Mouse (Mus musculus): ENCODE measurements around the gene Plekha4.
A peak's percentile ranks its signal among the peaks of the same experiment; 100 is the strongest.

Gene Plekha4

DNA sequence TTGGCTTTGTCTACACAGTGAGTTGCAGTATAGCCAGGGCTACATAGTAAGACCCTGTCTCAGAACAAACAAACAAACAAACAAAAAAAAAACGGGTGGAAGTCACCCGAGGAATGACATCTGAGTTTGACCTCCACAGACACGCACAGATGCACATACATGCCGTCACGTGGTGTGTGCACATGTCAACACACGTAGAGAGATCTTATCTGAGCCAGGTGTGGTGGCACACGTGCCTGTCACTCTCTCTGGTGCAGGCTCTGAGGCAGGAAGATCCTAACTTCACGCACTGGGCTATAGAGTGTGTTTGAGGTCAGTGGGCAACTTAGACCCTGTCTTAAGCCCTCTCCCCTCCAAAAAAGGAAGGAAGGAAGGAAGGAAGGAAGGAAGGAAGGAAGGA is 47.8 kb downstream of the Plekha4 start:
- DNase-seq, result no peak

DNA sequence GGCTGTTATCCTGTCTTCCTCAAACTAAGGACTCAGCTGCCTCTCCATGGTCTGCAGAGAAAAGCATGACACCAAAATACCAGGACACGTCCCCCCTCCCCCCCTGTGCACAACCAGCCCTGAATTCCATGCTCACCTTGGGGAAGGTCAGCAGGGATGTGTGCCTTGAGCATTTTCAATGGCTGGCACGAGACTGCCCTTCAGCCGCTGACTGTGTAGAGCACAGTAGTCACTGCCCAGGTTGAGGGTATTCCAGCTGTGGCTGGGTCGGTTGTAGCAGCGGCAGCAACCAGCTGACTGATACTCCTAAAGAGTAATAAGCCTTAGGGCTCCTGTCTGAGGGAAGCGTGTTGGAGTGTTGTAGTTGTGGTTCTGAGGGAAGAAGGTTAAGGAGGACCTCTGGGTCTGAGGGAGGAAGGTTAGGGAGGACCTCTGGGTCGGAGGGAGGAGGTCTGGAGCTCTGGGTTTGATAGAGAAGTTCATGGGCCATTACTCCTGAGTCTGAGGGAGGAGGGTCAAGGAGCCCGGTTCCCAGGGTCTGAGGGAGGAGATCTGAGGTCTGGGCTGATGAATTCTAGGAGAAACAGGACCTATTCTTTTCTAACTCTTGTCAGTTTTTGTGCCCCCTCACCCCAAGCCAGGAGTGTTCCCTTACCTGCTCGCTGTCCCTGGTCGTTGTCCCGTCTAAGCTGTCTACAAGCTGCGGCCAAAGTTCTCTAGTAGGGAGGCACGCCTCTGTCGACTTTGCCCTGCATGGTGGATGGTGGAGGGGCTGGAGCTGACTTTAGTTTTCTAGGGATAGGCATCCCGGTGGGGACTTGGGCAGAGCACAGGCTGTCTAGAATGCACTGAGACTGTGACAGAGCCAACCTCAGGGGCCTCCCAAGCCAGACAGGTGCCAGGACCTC is 48.6 kb downstream of the Plekha4 start:
- no peak for DNase-seq

DNA sequence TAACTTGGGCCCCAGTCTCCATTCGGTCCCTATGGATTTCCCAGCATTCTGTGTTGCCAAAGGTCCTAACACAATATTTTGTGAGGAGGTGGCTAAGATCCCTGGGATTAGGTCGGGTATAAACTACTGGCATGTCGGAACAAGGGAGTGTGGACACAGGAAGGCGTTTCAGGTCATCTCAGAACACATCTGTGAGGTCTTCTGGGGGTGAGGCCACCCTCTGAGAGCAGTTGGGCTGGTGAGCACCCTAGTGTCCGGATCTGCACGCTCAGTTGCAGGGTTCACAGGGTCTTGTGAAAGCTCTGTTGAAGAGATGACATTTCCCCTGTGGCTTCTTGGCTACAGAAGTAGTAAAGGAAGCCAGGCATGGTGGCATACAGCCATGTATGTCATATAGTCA is 59.8 kb downstream of the Plekha4 start:
- no peak for DNase-seq

DNA sequence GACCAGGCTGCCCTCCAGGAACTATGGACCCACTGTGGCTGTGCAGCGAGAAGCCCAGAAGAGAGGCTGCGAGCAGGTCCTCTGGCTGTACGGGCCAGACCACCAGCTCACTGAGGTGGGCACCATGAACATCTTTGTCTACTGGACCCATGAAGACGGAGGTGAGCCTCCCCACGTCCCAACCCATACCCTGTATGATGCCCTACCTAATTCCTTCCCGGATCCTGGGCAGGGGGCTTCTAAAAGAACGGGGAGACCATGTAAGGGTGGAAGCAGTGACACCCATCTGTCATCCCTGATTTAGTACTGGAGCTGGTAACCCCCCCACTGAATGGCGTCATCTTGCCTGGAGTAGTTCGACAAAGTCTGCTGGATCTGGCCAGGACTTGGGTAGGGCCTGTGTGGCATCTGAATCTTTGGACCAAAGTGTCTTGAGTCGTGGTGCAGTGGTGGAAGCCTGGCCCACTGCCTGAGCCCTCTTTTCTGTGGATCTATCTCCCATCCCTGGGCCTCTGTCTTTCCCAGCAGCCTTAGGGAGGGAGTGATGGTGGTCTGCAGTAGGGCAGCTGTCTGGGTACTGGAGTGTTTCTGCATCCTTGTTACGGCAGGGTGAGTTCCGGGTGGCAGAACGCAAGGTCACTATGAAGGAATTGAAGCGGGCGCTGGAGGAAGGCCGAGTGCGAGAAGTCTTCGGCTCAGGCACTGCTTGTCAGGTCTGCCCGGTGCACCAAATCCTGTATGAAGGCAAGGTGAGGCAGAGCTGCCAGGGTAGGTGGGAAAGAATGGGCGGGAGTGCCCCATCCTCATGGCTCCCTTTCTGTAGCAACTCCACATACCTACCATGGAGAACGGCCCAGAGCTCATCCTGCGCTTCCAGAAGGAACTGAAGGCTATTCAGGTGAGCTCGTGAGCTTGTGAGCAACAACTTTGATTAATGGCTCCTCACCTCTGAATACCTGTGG is 61.8 kb downstream of the Plekha4 start:
- DNase-seq, result no peak

DNA sequence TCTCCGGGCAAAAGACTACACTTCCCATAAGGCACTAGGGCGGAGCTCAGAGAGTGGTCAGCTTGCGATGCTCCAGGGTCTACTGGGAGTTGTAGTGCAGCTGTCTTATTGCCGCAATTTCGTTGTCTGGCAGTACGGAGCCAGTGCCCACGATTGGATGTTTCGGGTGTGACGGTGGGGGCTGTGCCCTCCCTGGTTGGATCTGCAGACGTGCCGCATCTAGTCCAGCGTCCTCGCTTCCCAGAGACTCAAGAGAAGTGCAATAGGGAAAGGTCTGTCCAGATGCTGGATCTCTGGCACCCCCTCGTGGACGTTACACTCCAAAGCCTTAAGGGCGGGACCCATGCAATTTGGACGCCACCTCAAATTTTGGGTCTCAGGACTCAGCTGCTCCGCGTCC is 63.0 kb downstream of the Plekha4 start:
- DNase-seq, result peak; percentile 98

DNA sequence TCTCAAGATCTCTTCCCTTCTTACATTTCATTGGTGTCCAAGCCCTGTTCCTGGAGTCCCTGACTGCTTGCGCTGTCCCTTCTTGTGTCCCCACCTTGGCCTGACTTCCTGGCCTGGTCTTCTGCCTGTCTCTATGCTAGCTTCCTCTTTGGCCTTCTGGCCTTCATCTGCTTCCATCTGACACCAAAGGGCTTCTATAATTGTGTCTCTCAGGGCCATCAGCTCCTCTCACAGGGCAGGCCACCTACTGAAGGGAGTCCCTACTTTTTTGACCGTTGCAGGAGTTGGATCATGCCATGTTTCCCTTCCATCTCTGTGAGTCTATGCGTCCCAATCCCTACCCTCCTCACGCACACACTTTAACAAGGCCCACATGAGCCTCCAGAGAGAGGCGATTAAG is 63.8 kb downstream of the Plekha4 start:
- DNase-seq, result no peak

DNA sequence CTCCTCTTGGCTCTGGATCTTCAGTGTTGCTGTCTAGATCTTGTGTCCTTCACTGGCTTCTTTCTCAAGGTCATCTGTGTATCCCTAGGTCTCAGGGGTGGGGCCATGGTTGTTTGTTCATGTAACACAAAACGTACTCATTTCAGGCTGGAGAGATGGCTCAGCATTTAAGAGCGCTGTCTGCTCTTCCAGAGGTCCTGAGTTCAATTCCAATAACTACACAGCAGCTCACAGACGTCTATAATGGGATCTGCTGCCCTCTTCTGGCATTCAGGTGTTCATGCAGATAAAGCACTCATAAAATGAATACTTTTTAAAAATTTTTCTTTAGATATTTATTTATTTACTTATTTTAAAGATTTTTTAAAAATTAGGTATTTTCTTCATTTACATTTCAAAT is 64.7 kb downstream of the Plekha4 start:
- no peak for DNase-seq

DNA sequence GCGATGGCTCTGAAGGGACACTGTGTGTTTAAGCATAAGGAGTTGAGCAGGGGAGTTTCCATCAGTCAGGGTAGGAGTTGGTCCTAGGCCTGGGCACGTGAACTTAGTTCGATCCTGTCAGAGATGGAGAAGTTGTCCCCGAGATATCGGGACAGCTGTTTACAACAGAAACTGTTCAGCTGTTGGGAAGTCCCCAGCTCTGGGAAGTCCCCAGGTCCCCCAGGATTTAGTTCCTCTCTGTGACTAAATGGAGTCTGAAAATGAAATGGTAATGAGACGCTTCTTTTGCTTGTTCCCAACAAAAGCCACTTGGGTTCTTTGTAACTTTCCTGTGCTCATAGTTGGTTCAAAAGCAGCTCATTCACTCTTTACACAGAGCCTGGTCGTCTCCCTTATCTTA is 65.8 kb downstream of the Plekha4 start:
- DNase-seq, result no peak

DNA sequence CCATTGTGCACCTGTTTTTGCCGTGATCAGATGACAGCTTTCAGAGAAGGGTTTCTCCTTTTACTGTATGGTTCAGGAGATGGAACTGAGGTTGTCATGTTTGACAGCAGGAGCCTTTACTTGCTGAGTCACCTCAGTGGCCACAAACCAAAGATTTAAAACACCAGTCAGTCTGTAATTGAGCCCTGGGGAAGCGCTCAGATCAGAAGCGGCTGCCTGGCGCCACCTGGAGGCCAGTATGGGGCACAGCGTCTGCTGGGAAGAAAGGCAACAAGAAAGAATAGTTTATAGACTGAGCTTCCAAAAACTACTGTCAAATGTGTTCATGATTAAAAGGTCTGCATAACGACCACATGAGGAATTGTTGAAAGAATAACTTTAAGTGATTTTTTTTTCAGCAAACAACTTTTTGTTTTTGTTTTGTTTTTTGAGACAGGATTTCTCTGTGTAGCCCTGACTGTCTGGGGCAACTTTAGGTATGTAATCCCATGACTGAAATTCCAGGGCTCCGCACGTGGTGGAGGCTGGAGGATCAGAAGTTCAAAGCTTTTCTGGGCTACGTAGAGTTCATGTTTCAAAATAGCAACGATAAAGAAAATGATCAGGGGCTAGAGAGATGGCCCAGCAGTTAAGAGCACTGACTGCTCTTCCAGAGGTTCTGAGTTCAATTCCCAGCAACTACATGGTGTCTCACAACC is 67.1 kb downstream of the Plekha4 start:
- peak; percentile 47 for DNase-seq

DNA sequence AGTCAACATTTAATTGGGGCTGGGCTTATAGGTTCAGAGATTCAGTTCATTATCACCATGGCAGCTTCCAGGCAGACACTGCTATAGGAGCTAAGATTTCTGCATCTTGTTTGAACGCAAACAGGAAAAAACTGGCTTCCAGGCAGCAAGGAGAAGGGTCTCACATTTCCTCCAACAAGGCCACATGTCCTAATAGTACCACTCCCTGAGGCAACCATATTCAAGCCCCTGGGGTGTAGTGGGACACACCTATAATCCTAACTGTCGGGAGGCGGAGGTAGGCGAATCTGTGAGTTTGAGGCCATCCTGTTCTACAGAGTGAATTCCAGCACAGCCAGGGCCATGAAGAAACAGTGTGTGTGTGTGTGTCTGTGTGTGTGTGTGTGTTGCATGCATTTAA is 69.0 kb downstream of the Plekha4 start:
- no peak for DNase-seq

DNA sequence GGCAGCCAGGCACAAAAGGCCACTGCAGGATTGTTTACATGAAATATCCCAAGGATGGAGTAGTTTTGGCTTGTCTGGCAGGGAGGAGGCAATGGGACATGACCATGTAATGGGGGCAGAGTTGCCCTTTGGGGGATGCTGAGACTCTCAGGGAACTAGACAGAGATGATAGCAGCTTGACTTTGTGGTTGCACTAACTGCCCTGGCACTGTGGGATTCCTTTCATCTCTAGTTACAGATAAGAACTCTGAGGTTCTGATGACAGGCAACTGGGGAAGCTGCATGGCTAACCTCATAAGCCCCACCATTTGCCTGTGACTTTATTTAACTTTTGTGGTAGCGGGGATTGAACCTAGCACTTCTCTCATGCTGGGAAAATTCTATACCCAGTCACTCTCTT is 70.0 kb downstream of the Plekha4 start:
- no peak for DNase-seq

DNA sequence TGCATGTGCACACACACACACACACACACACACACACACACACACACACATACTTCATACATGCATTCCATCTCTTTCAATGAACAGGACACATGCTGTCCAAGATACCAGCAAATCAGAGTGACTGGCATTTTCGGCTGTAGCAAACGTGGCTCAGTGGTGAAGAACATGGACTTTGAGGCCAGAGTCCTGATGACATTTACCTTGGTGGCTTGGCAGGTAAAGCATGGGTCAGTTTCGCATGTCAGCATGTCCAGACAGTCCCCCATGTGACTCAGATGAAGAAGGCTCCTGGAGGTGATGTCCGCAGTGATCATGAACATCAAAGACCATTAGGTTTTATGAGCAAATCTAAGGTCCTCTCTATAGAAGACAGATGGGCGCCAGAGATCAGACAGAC is 70.9 kb downstream of the Plekha4 start:
- no peak for DNase-seq

DNA sequence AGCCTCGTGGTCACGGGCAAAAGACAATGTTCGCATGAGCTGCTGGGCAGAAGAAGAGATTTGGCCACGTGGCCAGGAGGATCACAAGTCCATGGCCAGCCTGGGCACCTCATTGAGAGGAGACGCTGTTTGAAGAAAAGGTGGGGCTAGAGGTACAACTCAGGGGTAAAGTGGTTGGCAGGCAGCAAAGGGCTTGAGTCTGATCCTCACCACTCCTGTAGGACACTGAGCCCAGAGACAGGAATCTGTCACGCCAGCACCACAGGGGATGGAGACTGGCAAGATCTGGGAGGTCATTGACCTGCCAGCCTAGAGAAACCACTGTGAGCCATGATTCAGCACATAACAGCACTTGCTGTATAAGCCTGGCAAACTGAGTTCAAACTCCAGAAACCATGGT is 71.4 kb downstream of the Plekha4 start:
- DNase-seq, result no peak

DNA sequence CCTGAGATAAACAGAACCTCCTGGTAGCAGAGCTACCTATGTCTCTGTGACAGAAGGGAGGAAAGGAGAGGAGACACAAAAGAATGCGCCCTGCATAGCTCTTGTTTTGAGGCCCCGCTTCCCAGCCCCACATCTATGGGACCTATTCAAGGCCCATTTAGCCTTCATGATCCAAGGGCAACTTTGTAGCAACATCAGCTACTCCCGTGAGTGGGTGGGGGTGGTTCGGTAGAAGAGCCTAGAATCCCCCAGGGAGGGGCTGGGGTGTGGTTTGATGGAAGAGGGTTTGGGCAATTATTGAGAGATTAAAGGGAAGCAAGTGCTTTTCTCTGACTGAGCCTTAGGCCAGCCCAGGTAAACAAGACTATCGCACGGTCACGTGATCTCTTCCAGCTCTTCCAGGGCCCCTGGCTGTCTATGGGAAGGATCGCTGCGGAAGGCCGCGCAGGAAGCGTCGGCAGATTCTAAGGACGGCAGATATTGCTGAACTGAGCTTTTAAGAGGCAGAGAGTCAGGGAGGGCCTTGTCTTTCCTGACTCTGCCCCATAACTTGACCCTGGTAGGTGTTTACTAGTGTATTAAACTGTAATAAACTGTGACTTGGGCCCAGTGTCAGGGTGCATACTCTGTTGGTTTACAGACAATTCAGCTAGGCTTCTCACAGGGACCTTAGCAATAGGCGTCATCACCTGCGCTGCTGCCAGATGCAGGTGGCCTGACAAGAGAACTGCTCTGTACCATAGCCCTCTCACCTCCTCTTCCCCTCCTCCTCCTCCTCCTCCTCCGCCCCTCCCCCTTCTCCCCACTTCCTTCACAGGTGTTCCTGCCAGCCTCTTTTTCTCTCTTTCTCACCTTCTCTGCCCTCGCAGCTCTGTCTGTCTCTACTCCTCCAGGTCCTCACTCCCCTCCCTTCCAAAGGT is 73.1 kb downstream of the Plekha4 start:
- no peak for DNase-seq
